Mouse (Mus musculus) heart, embryonic 16.5 days (tissue): ENCODE measurements around the gene Fam216a. TPM values are rescaled to one million over a fixed set of nuclear protein-coding genes. Genes with fewer than 3 reads are reported as not detected.
A peak's percentile ranks its signal among the peaks of the same experiment; 100 is the strongest.

Source experiments
- ATAC-seq: fragments of 200-750 bp; cut with Nextera tagmentation; replicated peaks from 2 replicates; pipeline ENCODE4 v1.8.0; 2017; ENCODE audit warnings: moderate number of reproducible peaks; ENCODE audit not compliant: insufficient read depth, low FRiP score; ENCODE audit errors: extremely low read depth
- H3K27ac ChIP-seq: fragments of 300-500 bp; sonication (generic); 2 replicates; pipeline ENCODE4 v1.5.1; 2014; ENCODE audit warnings: mild to moderate bottlenecking, low read length, control low read depth, moderate library complexity
- H3K27me3 ChIP-seq: fragments of 300-500 bp; sonication (generic); 2 replicates; pipeline ENCODE4 v1.6.1; 2014; ENCODE audit warnings: low read length, mixed read lengths; ENCODE audit not compliant: control insufficient read depth, insufficient read depth
- H3K36me3 ChIP-seq: fragments of 300-500 bp; sonication (generic); 2 replicates; pipeline ENCODE4 v1.6.1; 2014; ENCODE audit not compliant: control insufficient read depth, insufficient read depth
- H3K4me1 ChIP-seq: fragments of 300-500 bp; sonication (generic); 2 replicates; pipeline ENCODE4 v1.6.1; 2014; ENCODE audit warnings: low read length, mixed read lengths; ENCODE audit not compliant: control insufficient read depth, insufficient read depth
- H3K4me2 ChIP-seq: fragments of 300-500 bp; sonication (generic); 2 replicates; pipeline ENCODE4 v1.6.1; 2014; ENCODE audit warnings: low read depth, mild to moderate bottlenecking, control low read depth, low read length
- H3K4me3 ChIP-seq: fragments of 300-500 bp; sonication (generic); 2 replicates; pipeline ENCODE4 v1.5.1; 2014; ENCODE audit warnings: mild to moderate bottlenecking, control low read depth, low read length
- H3K9ac ChIP-seq: fragments of 300-500 bp; sonication (generic); 2 replicates; pipeline ENCODE4 v1.6.1; 2014; ENCODE audit warnings: low read length, control low read depth
- H3K9me3 ChIP-seq: fragments of 300-500 bp; sonication (generic); replicated peaks from 2 replicates; pipeline ENCODE4 v1.6.1; 2016; ENCODE audit warnings: low read length; ENCODE audit not compliant: control insufficient read depth
- WGBS: fragments of 180-500 bp; shearing (Covaris S2); extraction: QIAGEN DNeasy Blood & Tissue Kit; methylation state at CpG from one replicate; pipeline ENCODE4 v1.1.7; 2014; 5-methylcytosine and 5-hydroxymethylcytosine counted together
- polyA plus RNA-seq: library from polyadenylated mRNA; unstranded; fragments of >200 nt; fragmentation: Nextera tagmentation; extraction: Ambion mirVana; gene quantifications from 2 replicates; pipeline ENCODE4 v1.2.1, GENCODE M21; 2015

Gene Fam216a
- polyA plus RNA-seq, 1 experiment from 2014 or later: 51.7 TPM

GRCm38 (mm10) chr5:122393887-122394286 is 21.7 kb upstream of the Fam216a start:
- Histone ChIP-seq H3K27me3 (no peaks in the 10 kb centered on the region), H3K4me2 (no peak overlapping the region), H3K9ac (no peak overlapping the region), H3K4me1 (peaks cover 15% of the 10 kb centered on the region), H3K9me3 (no peaks in the 10 kb centered on the region), H3K27ac (no peak overlapping the region), H3K4me3 (no peak overlapping the region), H3K36me3 (peaks cover 8% of the 10 kb centered on the region)
- no peak for ATAC-seq
- 64% methylated on average over 2 of the region's 2 CpGs for WGBS

DNA sequence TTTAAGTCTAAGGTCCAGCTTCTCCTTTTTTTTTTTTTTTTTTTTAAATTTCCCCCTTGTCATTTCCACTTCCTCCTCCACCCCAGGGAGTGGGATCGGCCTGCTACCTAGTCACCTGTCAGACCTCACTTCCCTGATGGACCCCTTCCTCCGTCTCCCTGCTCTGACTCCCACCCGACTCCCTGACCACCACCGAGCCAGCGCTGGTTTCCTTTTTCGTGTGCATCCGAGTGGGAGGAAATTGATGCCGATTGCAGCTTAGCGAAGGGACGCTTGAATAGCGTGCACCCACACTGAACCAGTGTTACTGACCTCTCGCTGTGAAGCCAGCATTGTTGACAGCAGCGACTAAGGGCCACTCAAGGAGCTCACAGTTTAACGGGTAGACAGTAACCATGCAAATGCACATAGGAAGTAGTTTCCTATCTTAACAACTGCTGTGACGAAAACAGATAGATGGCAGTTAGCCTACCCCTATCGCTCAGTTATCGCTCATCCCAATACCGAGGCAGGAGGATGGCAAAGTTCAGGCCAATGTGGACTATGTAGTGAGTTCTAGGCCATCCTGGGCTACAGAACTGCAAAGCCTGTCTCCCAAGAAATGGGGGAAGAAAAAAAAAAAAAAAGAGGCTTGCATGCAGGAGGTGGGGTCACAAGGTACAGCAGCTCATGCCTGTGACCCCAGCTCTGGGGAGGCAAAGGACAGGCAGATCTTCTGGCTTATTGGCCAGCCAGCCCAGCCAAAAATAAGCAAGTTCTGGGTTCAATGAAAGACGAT is 20.3 kb upstream of the Fam216a start:
- H3K9ac ChIP-seq: peak overlapping the region; percentile 82
- H3K36me3 ChIP-seq: peaks cover 6% of the 10 kb centered on the region
- H3K4me2 ChIP-seq: peak overlapping the region; percentile 92
- WGBS: 9% methylated on average over 19 of the region's 19 CpGs
- no peaks in the 10 kb centered on the region for H3K27me3 ChIP-seq
- ATAC-seq: peak; percentile 45; the same call in 1 of the 2 replicates
- peak overlapping the region; percentile 75 for H3K4me3 ChIP-seq
- peak overlapping the region; percentile 65 for H3K27ac ChIP-seq
- H3K4me1 ChIP-seq: peaks cover 9% of the 10 kb centered on the region
- H3K9me3 ChIP-seq: no peaks in the 10 kb centered on the region

- peak within 1 kb of the TSS; percentile 65 for H3K27ac ChIP-seq
- WGBS: under 1% methylated on average over 38 of the region's 39 CpGs
- peak; percentile 82 for ATAC-seq
These were observed 19.6 kb upstream of the Fam216a start, which contains the start of gene Arpc3 for GRCm38 (mm10) chr5:122391786-122392180. Gene Arpc3 (plus strand): TSS chr5:122391878.

DNA sequence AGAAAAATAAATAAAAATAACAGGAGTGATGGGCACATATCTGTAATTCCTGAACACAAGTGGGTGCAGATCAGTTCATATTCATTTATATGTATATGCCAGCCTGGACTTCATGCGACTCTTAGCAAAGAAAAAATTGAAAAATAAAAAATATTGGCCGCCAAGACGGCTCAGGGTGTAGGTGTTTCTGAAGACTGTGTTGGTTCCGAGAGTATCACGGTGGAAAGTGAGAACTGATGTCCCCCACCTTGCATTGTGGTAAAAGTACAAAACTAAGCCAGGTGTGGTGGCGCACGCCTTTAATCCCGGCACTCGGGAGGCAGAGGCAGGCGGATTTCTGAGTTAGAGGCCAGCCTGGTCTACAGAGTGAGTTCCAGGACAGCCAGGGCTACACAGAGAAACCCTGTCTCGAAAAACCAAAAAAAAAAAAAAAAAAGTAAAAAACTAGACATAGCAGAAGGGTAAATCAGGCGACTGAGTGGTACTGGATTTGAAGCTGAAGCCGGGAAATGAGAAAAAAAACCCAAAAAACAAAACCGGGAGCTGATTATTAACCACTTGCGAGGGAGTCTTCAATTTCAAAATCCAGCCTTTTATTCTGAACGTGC is 19.1 kb upstream of the Fam216a start:
- peaks cover 9% of the 10 kb centered on the region for H3K4me1 ChIP-seq
- H3K27me3 ChIP-seq: no peaks in the 10 kb centered on the region
- WGBS: 48% methylated on average over 15 of the region's 16 CpGs
- peak overlapping the region; percentile 75 for H3K4me3 ChIP-seq
- no peaks in the 10 kb centered on the region for H3K36me3 ChIP-seq
- H3K9me3 ChIP-seq: no peaks in the 10 kb centered on the region
- peak overlapping the region; percentile 48; the same call in 1 of the 2 replicates for H3K4me2 ChIP-seq
- H3K9ac ChIP-seq: no peak overlapping the region; the same call in 1 of the 2 replicates
- H3K27ac ChIP-seq: no peak overlapping the region
- no peak for ATAC-seq

More at GRCm38 (mm10) chr5:122391786-122392180, 19.6 kb upstream of the Fam216a start, which contains the start of gene Arpc3:
- no peaks in the 10 kb centered on the region for H3K9me3 ChIP-seq
- H3K4me3 ChIP-seq: peak within 1 kb of the TSS; percentile 75
- H3K4me2 ChIP-seq: peak within 1 kb of the TSS; percentile 92
- peak within 1 kb of the TSS; percentile 82 for H3K9ac ChIP-seq
- H3K4me1 ChIP-seq: peaks cover 9% of the 10 kb centered on the region
- no peaks in the 10 kb centered on the region; the same call in 1 of the 2 replicates for H3K36me3 ChIP-seq
- no peaks in the 10 kb centered on the region for H3K27me3 ChIP-seq

- Histone ChIP-seq H3K4me3 (no peak overlapping the region), H3K9me3 (no peaks in the 10 kb centered on the region), H3K36me3 (no peaks in the 10 kb centered on the region), H3K27me3 (no peaks in the 10 kb centered on the region), H3K9ac (no peak overlapping the region), H3K4me2 (no peak overlapping the region), H3K27ac (no peak overlapping the region), H3K4me1 (peaks cover 9% of the 10 kb centered on the region)
- no peak for ATAC-seq
These were observed 18.5 kb upstream of the Fam216a start for GRCm38 (mm10) chr5:122390671-122391070.

- H3K9ac ChIP-seq: no peak overlapping the region
- no peak overlapping the region for H3K27ac ChIP-seq
- H3K4me2 ChIP-seq: no peak overlapping the region
- H3K36me3 ChIP-seq: no peaks in the 10 kb centered on the region
- H3K9me3 ChIP-seq: no peaks in the 10 kb centered on the region
- no peaks in the 10 kb centered on the region for H3K27me3 ChIP-seq
- no peak overlapping the region for H3K4me3 ChIP-seq
- H3K4me1 ChIP-seq: peaks cover 9% of the 10 kb centered on the region
- no peak for ATAC-seq
- WGBS: 89% methylated on average over 5 of the region's 5 CpGs
These were observed 17.8 kb upstream of the Fam216a start for GRCm38 (mm10) chr5:122390006-122390405.

DNA sequence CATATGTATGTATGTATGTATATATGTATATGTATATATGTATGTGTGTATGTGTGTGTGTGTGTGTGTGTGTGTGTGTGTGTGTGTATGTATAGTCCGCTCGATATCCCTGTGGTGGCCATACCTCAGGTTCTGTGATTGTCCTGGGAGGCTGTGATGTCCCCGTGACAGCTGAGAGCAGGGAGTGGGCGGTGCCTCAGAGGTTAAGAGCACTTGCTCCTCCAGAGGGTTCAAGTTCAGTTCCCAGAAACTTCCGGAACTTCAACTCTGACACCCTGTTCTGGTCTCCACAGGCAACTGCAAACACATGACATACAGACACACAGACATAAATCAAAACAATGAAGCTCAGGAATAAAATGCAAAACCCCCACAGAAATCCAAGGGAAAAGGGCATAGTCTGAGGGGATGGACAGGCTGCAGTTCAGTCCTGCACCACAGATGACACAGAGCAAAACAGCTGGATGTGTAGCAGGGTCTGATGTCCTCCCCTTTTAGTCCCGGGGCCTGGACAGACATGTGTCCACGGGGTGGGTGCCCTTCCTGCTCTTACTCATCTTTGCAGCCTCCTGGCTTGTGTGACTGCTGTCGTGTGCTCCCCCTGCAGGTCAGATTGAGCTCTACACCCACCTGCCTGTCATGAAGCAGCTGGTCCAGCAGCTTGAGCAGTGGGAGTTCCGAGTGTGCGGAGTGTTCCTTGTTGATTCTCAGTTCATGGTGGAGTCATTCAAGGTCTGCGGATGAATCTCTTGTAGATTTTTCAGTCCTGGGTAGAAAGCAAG is 7.4 kb upstream of the Fam216a start:
- ATAC-seq: peak; percentile 63; the same call in 1 of the 2 replicates
- Histone ChIP-seq H3K27me3 (no peaks in the 10 kb centered on the region), H3K9me3 (no peaks in the 10 kb centered on the region), H3K27ac (no peak overlapping the region), H3K4me2 (no peak overlapping the region), H3K36me3 (peaks cover 17% of the 10 kb centered on the region), H3K4me1 (no peaks in the 10 kb centered on the region), H3K4me3 (no peak overlapping the region), H3K9ac (no peak overlapping the region)
- WGBS: 53% methylated on average over 11 of the region's 11 CpGs

GRCm38 (mm10) chr5:122378171-122378570 is 6.0 kb upstream of the Fam216a start:
- 92% methylated on average over 12 of the region's 12 CpGs for WGBS

More at GRCm38 (mm10) chr5:122378171-122378570, 6.0 kb upstream of the Fam216a start:
- no peak overlapping the region for H3K4me2 ChIP-seq
- H3K9me3 ChIP-seq: no peaks in the 10 kb centered on the region
- H3K36me3 ChIP-seq: peaks cover 17% of the 10 kb centered on the region
- peaks cover 3% of the 10 kb centered on the region for H3K4me1 ChIP-seq
- no peak overlapping the region for H3K9ac ChIP-seq
- no peak for ATAC-seq
- H3K27me3 ChIP-seq: no peaks in the 10 kb centered on the region
- H3K27ac ChIP-seq: no peak overlapping the region
- H3K4me3 ChIP-seq: no peak overlapping the region
